Mouse (Mus musculus): Measurements from ENCODE around the gene Gm5089. TPM values are rescaled to one million over a fixed set of nuclear protein-coding genes. Genes with fewer than 3 reads are reported as not detected.
A peak's percentile ranks its signal among the peaks of the same experiment; 100 is the strongest.

The Gm5089 gene
- polyA plus RNA-seq, 1 experiment from 2014 or later = 0.23 TPM

DNA sequence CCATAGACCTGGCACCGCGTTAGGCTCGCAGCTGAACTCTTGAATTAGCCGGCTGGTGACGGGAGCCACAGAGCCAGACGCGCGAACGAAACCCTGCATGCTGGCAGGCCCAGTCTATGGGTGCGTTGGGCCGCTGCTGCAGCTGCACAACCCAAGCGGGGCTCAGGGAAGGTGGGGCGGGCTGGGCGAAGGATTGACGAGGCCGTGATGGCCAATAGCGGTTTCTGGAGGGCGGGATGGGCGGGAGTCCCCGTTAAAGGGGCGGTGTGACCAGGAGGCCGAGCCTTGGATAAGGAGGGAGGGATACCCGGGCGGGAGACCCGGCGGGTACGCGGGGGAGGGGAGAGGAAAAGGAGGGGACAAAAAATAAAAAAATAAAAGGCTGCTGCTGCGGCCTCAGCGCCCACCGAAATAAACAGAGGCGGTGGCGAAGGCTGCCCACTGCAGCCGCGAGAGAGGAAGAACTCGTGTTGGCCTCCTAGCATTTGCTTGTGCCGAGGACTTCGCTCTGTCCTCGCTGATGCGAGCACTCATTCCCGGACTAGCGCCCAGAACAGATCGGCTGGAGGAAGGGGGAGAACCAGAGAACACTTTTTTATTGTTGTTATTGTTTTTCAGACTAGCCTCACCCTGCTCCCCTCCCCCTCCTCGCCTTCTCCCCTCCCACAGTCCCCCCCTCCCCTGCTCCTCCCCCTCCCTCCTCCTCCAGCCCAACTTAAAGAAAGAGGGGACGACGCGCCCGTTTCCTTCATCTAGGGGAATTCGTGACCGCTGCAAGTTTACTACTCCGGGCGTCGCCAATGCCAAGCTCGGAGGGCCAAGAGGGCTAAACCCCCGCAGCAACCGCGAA is 23.4 kb upstream of the Gm5089 start:
- Histone ChIP-seq H3K27ac (ENCODE audit: low read depth, low read length) (peak overlapping the region; percentile 98), H3K4me3 (ENCODE audit: low read depth, low read length) (peak overlapping the region; percentile 75), H3K9ac (ENCODE audit: low read length) (peak overlapping the region; percentile 95), H3K4me1 (ENCODE audit: control insufficient read depth, insufficient read depth, low read length) (peaks cover 18% of the 10 kb centered on the region; the same call in 1 of the 2 replicates), H3K27me3 (ENCODE audit: control insufficient read depth, insufficient read depth, low read length) (peaks cover 51% of the 10 kb centered on the region), H3K9me3 (ENCODE audit: control insufficient read depth, low read length) (no peaks in the 10 kb centered on the region), H3K36me3 (ENCODE audit: control insufficient read depth, insufficient read depth, low read length) (no peaks in the 10 kb centered on the region), H3K4me2 (ENCODE audit: low read depth) (peak overlapping the region; percentile 72)
- ATAC-seq (ENCODE audit: insufficient read depth, low FRiP score, low TSS enrichment) (peak; percentile 79), DNase-seq (ENCODE audit: low spot score) (peak; percentile 89)
- under 1% methylated on average over 55 of the region's 57 CpGs for WGBS

DNA sequence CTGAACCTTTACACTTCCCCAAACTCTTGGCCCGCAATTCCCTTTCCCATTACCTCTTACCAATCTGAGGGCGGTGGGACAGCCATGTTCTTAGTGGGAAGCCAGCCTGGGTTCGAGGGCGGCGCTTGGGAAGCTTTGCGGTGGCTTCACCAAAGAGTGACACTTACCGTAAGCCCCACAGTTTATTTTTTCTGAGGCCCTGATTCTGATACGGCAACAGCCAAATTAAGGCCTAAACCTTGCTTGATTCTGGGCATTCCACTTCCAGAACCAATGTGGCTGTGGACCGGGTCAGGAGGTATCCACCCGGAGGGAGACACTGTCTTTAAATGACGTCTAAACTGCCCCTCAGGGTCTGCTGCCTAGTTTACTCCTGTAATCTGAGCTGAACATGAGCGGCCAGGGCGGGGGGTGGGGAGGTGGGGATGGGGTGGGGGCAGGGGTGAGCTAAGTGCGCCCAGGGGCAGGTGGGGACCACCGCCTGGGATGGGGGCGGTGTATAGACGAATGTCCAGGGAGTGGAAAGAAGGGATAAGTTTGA is 22.4 kb upstream of the Gm5089 start:
- Histone ChIP-seq H3K27ac (ENCODE audit: low read depth, low read length) (peak overlapping the region; percentile 98), H3K4me1 (ENCODE audit: control insufficient read depth, insufficient read depth, low read length) (peaks cover 21% of the 10 kb centered on the region; the same call in 1 of the 2 replicates), H3K27me3 (ENCODE audit: control insufficient read depth, insufficient read depth, low read length) (peaks cover 59% of the 10 kb centered on the region), H3K4me2 (ENCODE audit: low read depth) (peak overlapping the region; percentile 72), H3K36me3 (ENCODE audit: control insufficient read depth, insufficient read depth, low read length) (no peaks in the 10 kb centered on the region), H3K9me3 (ENCODE audit: control insufficient read depth, low read length) (no peaks in the 10 kb centered on the region), H3K4me3 (ENCODE audit: low read depth, low read length) (peak overlapping the region; percentile 75), H3K9ac (ENCODE audit: low read length) (peak overlapping the region; percentile 95; the same call in 1 of the 2 replicates)
- ATAC-seq (ENCODE audit: insufficient read depth, low FRiP score, low TSS enrichment) (0 out of 2 replicates have a peak, but pooled peaks have one; percentile 4), DNase-seq (ENCODE audit: low spot score) (peak; percentile 50)
- under 1% methylated on average over 17 of the region's 17 CpGs for WGBS

DNA sequence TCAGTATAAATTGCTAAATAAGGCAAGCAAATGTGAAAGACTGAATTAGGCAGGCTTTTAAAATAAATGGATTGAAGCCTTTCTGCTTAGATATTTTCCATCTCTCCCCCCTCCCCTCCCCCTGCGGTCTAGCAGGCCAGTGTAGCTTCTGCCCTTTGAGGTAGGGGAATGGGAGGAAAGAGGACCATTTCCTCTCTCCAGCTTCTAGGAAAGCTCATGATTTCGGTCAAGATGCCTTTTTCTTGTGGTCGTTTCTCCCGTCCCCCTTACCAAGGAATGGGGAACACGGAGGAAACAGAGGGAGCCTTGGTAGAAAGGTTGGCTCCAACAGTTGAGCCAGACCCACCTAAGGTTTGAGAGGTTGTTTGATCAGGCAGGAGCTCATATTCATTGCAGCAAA is 21.7 kb upstream of the Gm5089 start:
- peak overlapping the region; percentile 75 for H3K4me3 ChIP-seq (ENCODE audit: low read depth, low read length)
- DNase-seq (ENCODE audit: low spot score) = peak; percentile 24
- H3K4me2 ChIP-seq (ENCODE audit: low read depth) = peak overlapping the region; percentile 72
- H3K4me1 ChIP-seq (ENCODE audit: control insufficient read depth, insufficient read depth, low read length) = peaks cover 21% of the 10 kb centered on the region; the same call in 1 of the 2 replicates
- H3K9me3 ChIP-seq (ENCODE audit: control insufficient read depth, low read length) = no peaks in the 10 kb centered on the region
- WGBS = 2% methylated on average over 5 of the region's 5 CpGs
- ATAC-seq (ENCODE audit: insufficient read depth, low FRiP score, low TSS enrichment) = no peak
- H3K27me3 ChIP-seq (ENCODE audit: control insufficient read depth, insufficient read depth, low read length) = peaks cover 59% of the 10 kb centered on the region
- no peak overlapping the region for H3K9ac ChIP-seq (ENCODE audit: low read length)
- H3K27ac ChIP-seq (ENCODE audit: low read depth, low read length) = no peak overlapping the region
- H3K36me3 ChIP-seq (ENCODE audit: control insufficient read depth, insufficient read depth, low read length) = no peaks in the 10 kb centered on the region

DNA sequence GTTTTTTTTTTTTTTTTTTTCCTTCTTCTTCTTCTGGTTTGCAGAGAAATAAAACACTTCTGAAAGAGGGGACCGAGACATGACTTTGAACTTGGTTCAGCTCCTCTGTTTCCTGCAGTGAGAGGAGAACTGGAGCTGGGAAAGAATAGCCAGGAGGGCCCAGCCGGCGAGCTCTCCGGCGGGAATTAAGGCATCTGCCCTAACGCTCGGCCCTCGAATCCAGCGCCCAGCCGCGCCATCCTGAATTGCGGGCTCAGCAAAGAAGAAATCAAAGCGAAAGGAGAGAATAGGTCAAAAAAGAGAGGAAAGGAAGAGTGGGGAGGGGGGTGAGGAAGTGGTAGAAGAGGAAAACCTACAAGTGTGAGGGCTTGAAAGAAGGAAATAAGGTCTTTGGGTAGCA is 21.2 kb upstream of the Gm5089 start:
- Histone ChIP-seq H3K27ac (ENCODE audit: low read depth, low read length) (no peak overlapping the region), H3K4me1 (ENCODE audit: control insufficient read depth, insufficient read depth, low read length) (peaks cover 16% of the 10 kb centered on the region; the same call in 1 of the 2 replicates), H3K9ac (ENCODE audit: low read length) (0 out of 2 replicates have a peak overlapping the region, but pooled peaks have one; percentile 19), H3K4me2 (ENCODE audit: low read depth) (peak overlapping the region; percentile 72), H3K9me3 (ENCODE audit: control insufficient read depth, low read length) (no peaks in the 10 kb centered on the region), H3K36me3 (ENCODE audit: control insufficient read depth, insufficient read depth, low read length) (no peaks in the 10 kb centered on the region), H3K4me3 (ENCODE audit: low read depth, low read length) (peak overlapping the region; percentile 75), H3K27me3 (ENCODE audit: control insufficient read depth, insufficient read depth, low read length) (peaks cover 59% of the 10 kb centered on the region)
- DNase-seq (ENCODE audit: low spot score) (peak; percentile 72), ATAC-seq (ENCODE audit: insufficient read depth, low FRiP score, low TSS enrichment) (no peak)
- under 1% methylated on average over 13 of the region's 13 CpGs for WGBS

DNA sequence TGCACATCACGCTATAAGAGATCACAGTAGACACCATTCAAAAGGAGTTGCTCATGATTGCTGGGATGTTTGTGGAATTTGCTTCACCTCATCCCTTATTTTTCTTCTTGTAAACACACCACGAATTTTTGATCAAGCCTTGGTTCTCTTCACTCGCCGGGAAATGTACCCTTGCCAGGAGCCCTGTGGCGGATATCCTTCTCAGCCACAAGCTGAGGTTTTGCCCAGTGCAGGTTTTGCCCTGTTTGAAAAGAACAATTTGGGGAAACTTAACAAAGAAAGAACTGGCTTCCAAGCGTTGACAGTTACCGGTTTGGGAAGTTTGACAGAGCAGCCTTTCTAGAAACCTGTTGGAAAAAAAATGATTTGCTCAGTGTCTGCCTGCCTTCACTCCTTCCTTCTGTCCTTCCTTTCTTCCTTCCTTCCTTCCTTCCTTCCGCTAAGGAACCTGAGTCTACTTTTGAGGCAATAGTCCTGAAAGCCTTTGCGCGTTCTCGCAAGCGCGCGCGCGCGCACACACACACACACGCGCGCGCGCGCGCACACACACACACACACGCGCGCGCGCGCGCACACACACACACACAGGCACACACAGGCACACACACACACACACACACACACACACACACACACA is 20.7 kb upstream of the Gm5089 start:
- WGBS = 12% methylated on average over 31 of the region's 31 CpGs
- Histone ChIP-seq H3K27me3 (ENCODE audit: control insufficient read depth, insufficient read depth, low read length) (peaks cover 63% of the 10 kb centered on the region), H3K4me3 (ENCODE audit: low read depth, low read length) (no peak overlapping the region; the same call in none of the 2 replicates), H3K4me2 (ENCODE audit: low read depth) (peak overlapping the region; percentile 72; the same call in 1 of the 2 replicates), H3K4me1 (ENCODE audit: control insufficient read depth, insufficient read depth, low read length) (peaks cover 16% of the 10 kb centered on the region; the same call in 1 of the 2 replicates), H3K36me3 (ENCODE audit: control insufficient read depth, insufficient read depth, low read length) (no peaks in the 10 kb centered on the region), H3K27ac (ENCODE audit: low read depth, low read length) (no peak overlapping the region), H3K9me3 (ENCODE audit: control insufficient read depth, low read length) (no peaks in the 10 kb centered on the region), H3K9ac (ENCODE audit: low read length) (no peak overlapping the region)
- ATAC-seq (ENCODE audit: insufficient read depth, low FRiP score, low TSS enrichment) (no peak), DNase-seq (ENCODE audit: low spot score) (peak; percentile 30)

DNA sequence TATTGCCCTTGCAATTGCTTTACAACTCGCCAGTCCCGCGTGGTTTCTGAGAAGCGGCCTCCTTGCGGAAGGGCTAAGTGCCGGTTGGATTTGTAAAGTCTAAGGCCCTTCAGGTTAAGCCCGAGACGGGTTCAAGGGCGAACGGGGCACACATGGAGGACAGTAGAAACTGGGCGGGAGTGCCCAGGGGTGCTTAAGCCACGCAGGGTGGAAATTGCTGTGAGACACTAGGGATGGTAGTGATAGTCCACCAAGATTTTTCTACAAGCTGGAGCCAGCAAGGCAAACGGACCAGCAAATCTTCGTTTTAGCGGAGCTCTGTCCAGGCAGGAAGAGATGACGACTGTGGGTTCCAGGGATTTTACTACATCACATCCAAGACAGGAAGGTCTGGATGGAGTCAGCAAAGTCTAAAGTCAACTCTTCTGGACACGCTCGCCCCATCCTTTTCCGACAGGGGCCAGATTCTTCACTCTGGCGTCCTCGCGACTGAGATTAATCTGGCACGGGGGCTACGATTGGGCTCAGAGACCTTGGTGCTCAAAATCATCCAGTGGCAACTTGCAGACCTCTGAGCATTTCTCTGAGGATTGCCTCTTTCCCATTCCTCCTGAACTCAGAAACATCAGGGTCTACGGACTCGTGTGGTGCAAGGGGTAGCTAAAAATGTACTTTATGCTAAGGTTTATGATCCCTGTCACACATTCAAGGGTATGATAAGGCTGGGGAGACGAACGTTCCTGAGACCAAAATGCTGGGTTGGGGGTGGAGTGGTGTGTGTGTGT is 18.2 kb upstream of the Gm5089 start:
- no peak for ATAC-seq (ENCODE audit: insufficient read depth, low FRiP score, low TSS enrichment)
- no peaks in the 10 kb centered on the region for H3K36me3 ChIP-seq (ENCODE audit: control insufficient read depth, insufficient read depth, low read length)
- H3K27ac ChIP-seq (ENCODE audit: low read depth, low read length) = no peak overlapping the region
- no peaks in the 10 kb centered on the region for H3K9me3 ChIP-seq (ENCODE audit: control insufficient read depth, low read length)
- H3K4me3 ChIP-seq (ENCODE audit: low read depth, low read length) = peak overlapping the region; percentile 15
- peak overlapping the region; percentile 36; the same call in 1 of the 2 replicates for H3K9ac ChIP-seq (ENCODE audit: low read length)
- 2% methylated on average over 28 of the region's 28 CpGs for WGBS
- peaks cover 15% of the 10 kb centered on the region for H3K4me1 ChIP-seq (ENCODE audit: control insufficient read depth, insufficient read depth, low read length)
- peak overlapping the region; percentile 33 for H3K4me2 ChIP-seq (ENCODE audit: low read depth)
- peaks cover 69% of the 10 kb centered on the region for H3K27me3 ChIP-seq (ENCODE audit: control insufficient read depth, insufficient read depth, low read length)
- peak; percentile 60 for DNase-seq (ENCODE audit: low spot score)

DNA sequence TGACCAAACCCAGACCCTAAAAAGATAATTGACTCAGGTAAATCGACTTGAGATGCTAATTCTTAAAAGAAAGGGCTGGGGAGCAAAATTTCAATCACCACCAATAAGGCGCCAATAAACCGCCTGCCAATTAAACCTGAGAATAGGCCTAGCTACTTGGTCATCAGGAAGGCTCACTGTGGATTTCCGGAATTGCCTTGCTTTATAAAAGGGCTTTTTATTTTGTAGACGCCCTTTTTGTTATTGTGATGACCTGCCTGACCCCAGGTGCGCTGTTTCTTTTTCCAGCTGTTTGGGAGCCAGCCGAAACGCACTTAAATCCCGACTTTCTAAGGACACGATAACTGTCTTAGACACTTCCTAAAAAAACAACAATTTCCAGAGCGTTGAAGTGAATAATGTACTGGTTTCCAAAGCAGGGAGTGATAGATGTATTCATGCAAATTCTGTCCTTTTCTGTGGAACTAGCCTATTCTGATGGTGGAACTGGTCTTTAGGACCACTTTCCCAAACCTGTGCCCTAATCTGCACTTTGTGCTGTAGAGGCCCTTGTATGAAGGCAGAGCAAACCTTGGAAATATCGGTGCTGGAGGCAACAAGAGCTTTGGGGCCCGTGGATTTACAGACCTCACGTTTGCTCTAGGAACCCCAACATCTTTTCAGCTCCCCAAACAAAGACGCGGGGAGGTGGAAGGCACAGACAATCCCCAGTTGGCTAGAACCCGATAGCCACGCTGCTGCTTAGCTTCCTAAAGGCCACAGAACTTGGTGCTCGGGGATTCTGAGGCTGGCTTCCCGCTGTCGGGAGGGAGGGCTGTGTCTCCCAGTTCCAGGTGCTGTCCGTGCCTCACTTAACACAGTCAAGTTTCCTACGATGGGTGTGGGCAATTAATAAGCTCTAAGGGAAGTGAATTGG is 17.3 kb upstream of the Gm5089 start:
- H3K9ac ChIP-seq (ENCODE audit: low read length) = no peak overlapping the region
- peak overlapping the region; percentile 15; the same call in 1 of the 2 replicates for H3K4me3 ChIP-seq (ENCODE audit: low read depth, low read length)
- WGBS = 8% methylated on average over 23 of the region's 23 CpGs
- peaks cover 11% of the 10 kb centered on the region for H3K4me1 ChIP-seq (ENCODE audit: control insufficient read depth, insufficient read depth, low read length)
- H3K36me3 ChIP-seq (ENCODE audit: control insufficient read depth, insufficient read depth, low read length) = no peaks in the 10 kb centered on the region
- ATAC-seq (ENCODE audit: insufficient read depth, low FRiP score, low TSS enrichment) (no peak), DNase-seq (ENCODE audit: low spot score) (peak; percentile 64)
- H3K4me2 ChIP-seq (ENCODE audit: low read depth) = peak overlapping the region; percentile 33
- no peaks in the 10 kb centered on the region for H3K9me3 ChIP-seq (ENCODE audit: control insufficient read depth, low read length)
- H3K27ac ChIP-seq (ENCODE audit: low read depth, low read length) = no peak overlapping the region
- peaks cover 66% of the 10 kb centered on the region for H3K27me3 ChIP-seq (ENCODE audit: control insufficient read depth, insufficient read depth, low read length)
